Mouse (Mus musculus) retina, adult 2 months (tissue): ENCODE data around the gene Vav2.

Experiments used
- DNase-seq: peaks from one replicate; pipeline ENCODE4 v3.0.0-alpha.2; 2012; ENCODE audit warnings: low read depth, low spot score

Gene Vav2

DNA sequence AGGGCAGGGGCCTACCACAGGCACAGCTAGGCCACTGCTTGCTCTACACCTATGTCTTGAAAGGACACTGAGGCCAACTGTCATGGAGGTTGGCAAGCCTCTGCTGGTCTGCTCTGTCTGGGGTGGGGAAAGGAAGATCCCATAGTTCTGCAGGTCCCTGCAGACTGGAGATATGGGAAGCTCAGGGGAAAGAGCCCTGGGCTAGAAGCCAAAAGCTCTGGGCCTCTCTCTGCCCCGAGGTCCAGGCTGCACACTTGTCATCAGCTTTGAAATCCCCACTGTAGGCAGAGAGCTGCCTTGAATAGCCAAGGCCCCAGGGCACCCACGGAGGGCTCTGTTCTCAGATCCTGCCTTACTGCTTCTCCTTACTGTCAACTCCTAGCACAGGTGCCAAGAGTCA, 158.5 kb downstream of the Vav2 start:
- no peak for DNase-seq

GRCm38 (mm10) chr2:27265819-27266218, 161.0 kb downstream of the Vav2 start:
- no peak for DNase-seq

DNA sequence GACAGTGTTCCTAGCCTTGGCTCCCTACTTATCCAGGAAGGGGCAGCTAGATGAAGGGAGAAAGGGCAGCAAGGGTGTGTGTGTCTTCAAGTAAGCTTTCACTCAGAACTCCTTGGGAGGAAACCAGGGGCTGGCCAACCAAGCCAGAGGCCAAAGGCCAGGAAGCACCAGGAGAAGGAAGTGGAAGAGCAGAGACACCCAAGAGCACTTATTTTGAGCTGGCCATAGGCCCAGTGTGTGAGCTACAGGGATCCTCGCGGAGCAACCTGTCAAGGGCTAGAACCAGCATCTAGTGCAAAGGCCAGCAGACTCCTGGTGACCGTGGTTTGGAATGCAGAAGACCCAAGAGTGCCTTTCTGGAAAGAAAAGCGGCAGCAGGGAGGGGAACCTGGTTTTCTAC, 163.8 kb downstream of the Vav2 start:
- no peak for DNase-seq

GRCm38 (mm10) chr2:27251434-27251833, 175.4 kb downstream of the Vav2 start:
- DNase-seq = no peak

- DNase-seq = no peak
These were observed 178.6 kb downstream of the Vav2 start, which contains the start of gene Sardh for GRCm38 (mm10) chr2:27248211-27248610. Gene Sardh, minus strand, starts transcription at chr2:27248337.

GRCm38 (mm10) chr2:27247487-27247863, 179.4 kb downstream of the Vav2 start:
- DNase-seq = no peak

DNA sequence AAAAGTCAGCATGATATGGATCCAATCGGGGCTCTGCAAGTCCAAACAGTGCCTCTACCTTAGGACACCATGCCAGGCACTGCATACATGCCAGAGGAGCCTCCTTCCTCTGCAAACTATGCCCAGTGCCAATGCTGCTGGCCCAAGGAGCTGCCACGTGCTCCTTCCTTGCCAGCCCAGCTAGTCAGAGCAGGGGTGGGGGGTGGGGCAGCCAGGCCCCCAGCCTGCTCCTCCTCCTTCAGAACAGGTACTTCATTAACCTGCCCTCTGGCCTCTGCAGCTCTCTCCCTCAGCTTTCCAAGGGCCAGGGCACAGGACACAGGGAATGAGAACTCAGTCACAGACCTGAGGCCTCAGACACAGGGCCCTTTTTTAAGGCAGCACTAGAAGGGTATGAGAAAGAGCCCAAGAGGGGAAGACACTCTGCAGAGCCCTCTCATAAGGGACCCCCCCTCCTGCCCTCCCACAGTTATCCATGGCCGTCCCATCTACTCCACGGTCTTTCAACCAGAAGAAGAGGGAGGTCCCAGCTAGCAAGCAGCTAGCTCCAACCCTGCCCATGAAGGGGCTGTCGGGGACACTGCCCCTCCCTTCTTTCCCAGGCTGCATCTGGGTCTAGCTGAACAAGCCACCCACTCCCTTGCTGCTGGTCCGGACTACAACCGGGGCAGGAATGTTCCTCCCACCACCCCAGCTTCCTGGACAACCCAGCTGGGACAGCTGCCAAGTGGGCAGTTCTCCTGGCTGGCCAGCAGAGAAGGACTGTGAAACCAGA, 179.9 kb downstream of the Vav2 start:
- DNase-seq = no peak

- DNase-seq = no peak
These were observed 180.9 kb downstream of the Vav2 start for GRCm38 (mm10) chr2:27245947-27246346.

DNA sequence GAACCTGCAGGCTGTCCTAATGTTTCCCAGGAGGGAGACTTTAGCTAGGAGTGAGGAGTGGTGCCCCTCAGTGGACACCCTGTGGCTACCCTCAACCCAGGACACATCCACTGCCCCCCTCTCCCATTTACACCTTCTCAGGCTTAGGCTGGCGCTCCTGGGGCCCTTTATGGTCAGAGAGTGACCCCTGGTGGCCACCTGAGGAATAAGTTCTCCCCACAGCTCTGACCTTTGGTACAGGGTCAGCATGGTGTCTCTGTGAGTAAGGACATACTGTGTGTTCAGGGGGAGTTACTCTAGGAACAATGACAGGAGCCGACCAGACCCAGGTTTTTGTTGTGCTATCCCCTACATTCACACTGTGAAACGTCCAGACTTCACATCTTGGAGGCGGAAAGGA, 189.5 kb downstream of the Vav2 start:
- DNase-seq = peak; percentile 50

DNA sequence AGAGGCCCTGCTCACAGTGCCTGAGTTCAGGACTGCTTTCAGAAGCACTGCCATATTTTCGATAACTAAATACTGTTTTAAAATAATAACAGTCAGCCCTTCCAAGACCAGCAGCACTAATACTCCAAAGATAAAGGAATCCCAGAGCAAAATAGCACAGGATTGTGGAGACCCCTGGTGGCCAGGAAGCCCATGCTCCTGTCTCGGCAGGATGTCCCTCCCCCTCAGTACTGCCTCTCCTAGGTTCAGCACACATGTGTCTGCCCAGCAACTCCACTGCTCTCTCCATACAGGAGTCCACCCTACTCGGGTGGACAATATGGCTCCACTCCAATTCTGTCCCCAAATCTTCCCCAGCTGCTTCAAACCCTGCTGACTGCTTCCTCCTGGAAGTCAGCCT, 191.1 kb downstream of the Vav2 start:
- DNase-seq = no peak

- no peak for DNase-seq
These were observed 194.5 kb downstream of the Vav2 start for GRCm38 (mm10) chr2:27232376-27232775.

- DNase-seq = no peak
These were observed 197.2 kb downstream of the Vav2 start for GRCm38 (mm10) chr2:27229481-27230105.

GRCm38 (mm10) chr2:27228809-27229480, 197.9 kb downstream of the Vav2 start:
- no peak for DNase-seq

- no peak for DNase-seq
These were observed 200.3 kb downstream of the Vav2 start for GRCm38 (mm10) chr2:27226572-27226971.

- no peak for DNase-seq
These were observed 203.8 kb downstream of the Vav2 start for GRCm38 (mm10) chr2:27223012-27223421.

- no peak for DNase-seq
These were observed 208.3 kb downstream of the Vav2 start for GRCm38 (mm10) chr2:27218569-27218968.

- no peak for DNase-seq
These were observed 208.7 kb downstream of the Vav2 start for GRCm38 (mm10) chr2:27218121-27218544.

DNA sequence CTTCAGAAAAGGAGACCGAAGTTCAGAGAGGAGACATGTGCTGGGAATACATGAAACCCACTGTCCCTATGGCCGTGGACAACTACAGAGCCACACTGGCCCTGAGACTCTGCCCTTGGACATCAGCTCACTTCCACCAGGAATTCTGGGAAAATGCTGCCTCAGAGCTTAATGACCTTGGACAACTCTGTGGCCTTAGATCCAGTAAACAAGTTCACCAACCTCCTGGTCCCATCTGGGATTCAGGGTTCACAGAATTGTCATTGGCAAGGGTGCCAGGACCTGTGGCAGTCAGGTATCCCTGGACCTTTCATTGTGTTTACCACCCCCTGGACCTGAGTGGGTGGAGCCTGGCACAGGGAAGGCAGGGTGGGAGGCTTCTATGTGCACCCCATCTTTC, 211.3 kb downstream of the Vav2 start:
- DNase-seq = no peak
